Mouse (Mus musculus) forebrain, embryonic 12.5 days (tissue): Measurements from ENCODE around the gene Tcaim. TPM values are rescaled to one million over a fixed set of nuclear protein-coding genes. Genes with fewer than 3 reads are reported as not detected.

Experiments used
- ATAC-seq: fragments of 200-750 bp; cut with Nextera tagmentation; 2 replicates; pipeline ENCODE4 v1.8.0; 2017; ENCODE audit warnings: moderate TSS enrichment; ENCODE audit not compliant: low FRiP score
- H3K27ac ChIP-seq: fragments of 300-500 bp; sonication (generic); 2 replicates; pipeline ENCODE4 v1.5.1; 2016; ENCODE audit warnings: mild to moderate bottlenecking
- H3K27me3 ChIP-seq: fragments of 300-500 bp; sonication (generic); 2 replicates; pipeline ENCODE4 v1.6.1; 2016; ENCODE audit warnings: mild to moderate bottlenecking
- H3K36me3 ChIP-seq: fragments of 300-500 bp; sonication (generic); replicated peaks from 2 replicates; pipeline ENCODE4 v1.6.1; 2016; ENCODE audit warnings: mild to moderate bottlenecking
- H3K4me1 ChIP-seq: fragments of 300-500 bp; sonication (generic); 2 replicates; pipeline ENCODE4 v1.6.1; 2016
- H3K4me2 ChIP-seq: fragments of 300-500 bp; sonication (generic); 2 replicates; pipeline ENCODE4 v1.6.1; 2016; ENCODE audit warnings: mild to moderate bottlenecking, moderate library complexity
- H3K4me3 ChIP-seq: fragments of 300-500 bp; sonication (generic); replicated peaks from 2 replicates; pipeline ENCODE4 v1.5.1; 2016; ENCODE audit warnings: mild to moderate bottlenecking
- H3K9ac ChIP-seq: fragments of 300-500 bp; sonication (generic); 2 replicates; pipeline ENCODE4 v1.6.1; 2016; ENCODE audit warnings: mild to moderate bottlenecking
- H3K9me3 ChIP-seq: fragments of 300-500 bp; sonication (generic); 2 replicates; pipeline ENCODE4 v1.6.1; 2016
- WGBS: fragments of 180-500 bp; shearing (Covaris S2); methylation state at CpG from one replicate; pipeline ENCODE4 v1.1.7; 2016; 5-methylcytosine and 5-hydroxymethylcytosine counted together
- polyA plus RNA-seq: library from polyadenylated mRNA; unstranded; fragments of >200 nt; fragmentation: Nextera tagmentation; extraction: Ambion mirVana; gene quantifications from 2 replicates; pipeline ENCODE4 v1.2.1, GENCODE M21; 2016

Tcaim gene
- polyA plus RNA-seq = 7.4 and 7.7 TPM in 2 replicates

DNA sequence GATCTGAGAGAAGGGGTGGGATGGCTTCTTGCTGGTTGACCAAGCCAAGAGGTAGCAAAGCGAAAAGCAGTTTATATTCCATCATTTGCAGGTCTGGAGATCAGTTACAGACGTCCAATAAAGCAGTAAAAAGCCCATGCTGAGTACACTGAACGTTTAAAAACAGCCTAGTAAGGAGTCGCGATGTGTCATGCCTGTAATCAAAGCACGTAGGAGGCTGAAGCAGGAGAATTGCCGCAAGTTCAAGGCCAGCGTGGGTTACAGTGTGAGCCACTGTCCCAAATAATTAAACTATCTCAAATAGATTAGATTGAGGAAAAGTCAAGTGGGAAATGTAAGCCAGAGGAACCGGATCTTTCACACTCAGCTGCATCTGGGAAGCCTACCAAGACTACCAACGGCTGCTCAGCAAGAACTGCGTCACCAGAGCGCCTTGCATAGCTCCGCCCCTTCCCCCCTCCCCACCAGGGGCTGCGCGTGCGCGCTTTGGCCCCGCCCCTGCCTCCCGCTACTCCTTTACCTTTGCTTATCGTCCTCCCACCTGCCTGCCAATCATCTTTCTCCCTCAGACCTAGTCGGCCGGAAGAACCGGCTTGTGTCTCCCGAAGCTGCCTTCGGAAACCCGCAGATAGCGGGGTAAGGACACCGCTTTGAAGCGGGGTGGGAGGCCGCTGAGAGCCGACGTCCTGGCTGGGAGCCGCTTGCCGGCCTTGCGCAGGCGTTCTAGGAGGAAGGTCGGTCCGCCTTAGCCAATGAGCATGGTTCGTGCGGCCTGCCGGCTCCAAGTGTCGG is at the start of gene Tcaim:
Tcaim (plus strand) TSS at position 487 of the 792 bp plus-strand sequence.
- peak within 1 kb of the TSS; percentile 91 for H3K4me2 ChIP-seq
- 8% methylated on average over 42 of the region's 42 CpGs for WGBS
- peaks cover 10% of the 10 kb centered on the region for H3K4me1 ChIP-seq
- peak within 1 kb of the TSS; percentile 90 for H3K27ac ChIP-seq
- peak within 1 kb of the TSS; percentile 79 for H3K9ac ChIP-seq
- peak within 1 kb of the TSS; percentile 60 for H3K4me3 ChIP-seq
- no peaks in the 10 kb centered on the region for H3K27me3 ChIP-seq
- H3K36me3 ChIP-seq = no peaks in the 10 kb centered on the region
- ATAC-seq = peak; percentile 98
- H3K9me3 ChIP-seq = no peaks in the 10 kb centered on the region

DNA sequence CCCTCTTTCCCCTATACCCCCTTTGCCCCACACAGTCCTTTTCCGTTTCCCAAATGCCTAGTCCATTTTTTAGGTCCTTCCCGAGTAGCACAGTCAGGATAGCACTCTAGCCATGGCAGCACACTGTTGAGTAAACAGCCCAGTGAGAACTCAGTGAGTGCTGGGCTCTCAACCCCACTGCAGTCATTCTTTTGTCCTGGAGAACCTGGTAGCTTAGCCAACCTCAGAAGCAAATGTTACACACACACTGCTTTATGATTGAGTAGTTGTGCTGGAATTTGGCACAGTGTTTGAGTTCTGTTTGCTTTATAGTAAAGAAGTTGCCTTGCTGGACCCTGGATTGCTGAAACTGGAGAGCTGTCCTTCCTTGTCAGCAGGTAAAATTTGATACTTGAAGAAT is 47.7 kb upstream of the Tcaim start:
- Histone ChIP-seq H3K4me1 (no peaks in the 10 kb centered on the region), H3K9ac (no peak overlapping the region), H3K27me3 (no peaks in the 10 kb centered on the region), H3K36me3 (no peaks in the 10 kb centered on the region), H3K9me3 (no peaks in the 10 kb centered on the region), H3K27ac (no peak overlapping the region), H3K4me3 (no peak overlapping the region), H3K4me2 (no peak overlapping the region)
- 50% methylated on average over 2 of the region's 2 CpGs for WGBS
- no peak for ATAC-seq

DNA sequence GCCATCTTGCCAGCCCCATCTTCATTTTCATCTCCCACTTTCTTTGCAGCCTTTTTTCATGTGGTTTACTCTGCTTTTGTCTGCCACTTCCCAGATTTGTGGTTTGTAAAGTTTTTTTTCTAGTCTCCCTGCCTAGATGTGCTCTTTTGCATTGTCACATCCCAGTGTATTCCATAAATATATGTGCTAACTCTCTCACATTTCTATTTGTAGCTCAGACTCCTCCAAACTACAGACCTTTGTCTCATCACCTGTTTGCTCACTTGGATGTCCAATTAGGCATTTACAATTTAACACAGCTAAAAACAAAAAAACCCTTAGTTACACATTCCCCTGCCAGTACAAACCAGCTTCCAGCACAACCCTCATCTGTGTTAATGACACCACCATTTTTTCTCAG is 45.2 kb upstream of the Tcaim start:
- Histone ChIP-seq H3K36me3 (no peaks in the 10 kb centered on the region), H3K4me1 (no peaks in the 10 kb centered on the region), H3K27me3 (no peaks in the 10 kb centered on the region), H3K9ac (no peak overlapping the region), H3K4me3 (no peak overlapping the region), H3K9me3 (no peaks in the 10 kb centered on the region), H3K4me2 (no peak overlapping the region), H3K27ac (no peak overlapping the region)
- no peak for ATAC-seq

DNA sequence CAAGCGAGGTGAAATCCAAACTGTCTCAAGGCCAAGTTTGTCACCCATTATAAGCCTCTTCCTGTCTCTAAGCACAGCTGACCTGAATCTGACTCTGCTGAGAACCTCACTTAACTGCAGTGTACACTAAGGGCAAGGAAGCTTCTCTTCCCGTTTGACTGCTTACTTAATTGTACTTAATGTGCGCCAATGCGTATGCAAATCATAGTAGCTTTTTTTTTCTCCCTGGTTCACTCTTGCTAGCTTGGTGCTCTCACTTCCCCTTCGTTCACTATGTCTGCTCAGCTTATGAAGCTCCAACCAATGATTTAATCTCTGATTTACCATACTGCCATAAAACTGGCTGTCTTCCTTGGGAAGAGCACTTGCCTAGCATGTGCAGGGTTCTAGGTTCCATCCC is 20.1 kb upstream of the Tcaim start:
- no peak overlapping the region for H3K9ac ChIP-seq
- no peak overlapping the region for H3K4me3 ChIP-seq
- no peak for ATAC-seq
- no peaks in the 10 kb centered on the region for H3K9me3 ChIP-seq
- H3K27me3 ChIP-seq = no peaks in the 10 kb centered on the region
- no peak overlapping the region for H3K4me2 ChIP-seq
- no peaks in the 10 kb centered on the region for H3K36me3 ChIP-seq
- 78% methylated on average over 5 of the region's 5 CpGs for WGBS
- H3K27ac ChIP-seq = no peak overlapping the region
- no peaks in the 10 kb centered on the region for H3K4me1 ChIP-seq

DNA sequence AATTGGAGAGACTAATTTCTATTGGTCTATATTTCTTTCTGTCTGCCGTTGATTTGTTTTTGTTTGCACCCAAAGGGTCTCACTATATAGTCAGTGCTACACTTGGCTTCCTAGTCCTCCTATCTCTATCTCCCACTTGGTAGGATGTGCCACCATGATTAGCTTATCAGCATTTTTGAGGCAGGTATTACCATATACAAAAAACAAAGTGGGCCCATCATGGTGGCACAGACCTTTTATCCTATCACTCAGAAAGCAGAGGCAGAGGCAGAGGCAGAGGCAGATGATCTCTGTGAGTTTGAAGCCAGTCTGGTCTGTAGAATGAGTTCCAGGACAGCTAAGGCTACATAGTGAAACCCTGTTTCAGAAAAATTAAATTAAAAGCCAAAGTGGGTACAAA is 18.8 kb upstream of the Tcaim start:
- no peak for ATAC-seq
- 98% methylated on average over 1 of the region's 1 CpGs for WGBS
- H3K4me2 ChIP-seq = no peak overlapping the region
- H3K27me3 ChIP-seq = no peaks in the 10 kb centered on the region
- H3K27ac ChIP-seq = no peak overlapping the region
- H3K4me1 ChIP-seq = no peaks in the 10 kb centered on the region
- H3K9ac ChIP-seq = no peak overlapping the region
- no peaks in the 10 kb centered on the region for H3K36me3 ChIP-seq
- H3K9me3 ChIP-seq = no peaks in the 10 kb centered on the region
- H3K4me3 ChIP-seq = no peak overlapping the region

DNA sequence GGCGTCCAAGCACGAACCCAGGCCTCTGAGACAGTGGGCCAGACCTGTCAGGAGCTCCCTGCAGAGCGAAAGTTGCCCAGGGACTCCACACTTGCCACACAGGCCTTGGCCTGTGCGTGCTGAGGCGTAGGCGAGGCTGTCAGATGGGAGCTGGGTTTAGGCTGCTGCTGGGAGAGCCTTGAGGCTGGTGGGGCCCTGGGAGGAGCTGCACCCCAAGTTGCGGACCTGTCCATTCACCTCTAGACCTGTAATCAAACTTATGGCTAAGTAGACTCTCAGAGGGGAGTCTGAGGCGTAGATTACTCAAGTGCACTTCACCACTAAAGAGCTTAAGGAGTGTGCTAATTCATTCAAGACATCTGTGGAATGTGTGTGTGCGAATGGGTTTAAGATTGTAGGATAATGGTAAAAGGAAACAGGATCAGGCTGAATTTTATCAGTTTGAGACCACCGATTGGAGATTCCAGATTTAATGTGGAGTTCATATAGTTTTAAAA is 554 bp downstream of the Tcaim start:
- H3K27me3 ChIP-seq = no peaks in the 10 kb centered on the region
- no peaks in the 10 kb centered on the region for H3K9me3 ChIP-seq
- H3K4me1 ChIP-seq = peaks cover 10% of the 10 kb centered on the region
- peak overlapping the region; percentile 90 for H3K27ac ChIP-seq
- WGBS = 13% methylated on average over 10 of the region's 10 CpGs
- H3K36me3 ChIP-seq = no peaks in the 10 kb centered on the region
- H3K4me3 ChIP-seq = peak overlapping the region; percentile 60
- peak overlapping the region; percentile 79 for H3K9ac ChIP-seq
- no peak for ATAC-seq
- H3K4me2 ChIP-seq = peak overlapping the region; percentile 91

DNA sequence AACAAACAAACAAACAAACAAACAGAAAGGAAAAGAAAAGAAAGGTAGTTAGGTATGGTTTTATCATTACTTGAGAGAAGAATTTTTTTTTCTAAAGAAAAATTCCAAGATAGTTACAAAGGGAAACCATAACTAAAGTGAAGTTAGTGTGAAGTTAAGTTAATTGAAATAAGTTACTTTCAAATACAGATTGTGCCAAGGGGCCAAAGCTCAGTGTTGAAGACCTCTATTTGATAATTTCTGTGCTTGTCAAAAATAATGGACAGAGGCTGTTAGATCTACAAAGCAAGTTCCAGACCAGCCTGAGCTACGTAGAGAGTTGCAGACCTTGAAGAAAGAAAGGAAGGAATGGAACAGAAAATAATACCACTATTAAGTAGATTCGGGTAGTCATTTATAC is 1.8 kb downstream of the Tcaim start:
- no peak for ATAC-seq
- WGBS = 98% methylated on average over 2 of the region's 2 CpGs
- H3K4me3 ChIP-seq = no peak overlapping the region
- H3K9ac ChIP-seq = no peak overlapping the region
- peaks cover 10% of the 10 kb centered on the region for H3K4me1 ChIP-seq
- H3K9me3 ChIP-seq = no peaks in the 10 kb centered on the region
- no peaks in the 10 kb centered on the region for H3K27me3 ChIP-seq
- no peak overlapping the region for H3K27ac ChIP-seq
- no peak overlapping the region for H3K4me2 ChIP-seq
- no peaks in the 10 kb centered on the region for H3K36me3 ChIP-seq

DNA sequence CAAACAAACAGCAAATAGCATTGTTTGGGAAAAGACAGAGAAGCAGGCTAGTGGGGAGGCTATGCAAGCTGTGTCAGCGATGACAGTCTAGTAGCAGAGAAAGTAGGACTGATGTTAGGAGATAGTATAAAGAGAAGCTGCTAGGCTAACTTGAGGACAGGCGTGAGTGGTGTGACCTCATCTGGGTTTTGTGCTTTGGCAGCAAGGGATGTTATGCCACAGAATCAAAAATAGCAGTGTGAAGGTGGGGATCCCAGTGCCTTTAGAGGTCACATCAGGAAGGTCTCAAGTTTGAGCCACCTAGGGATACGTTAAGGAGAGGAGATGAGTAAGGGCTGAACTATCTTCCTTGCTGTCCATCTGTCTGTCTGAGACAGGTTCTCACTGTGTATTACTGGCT is 4.9 kb downstream of the Tcaim start:
- H3K36me3 ChIP-seq = peaks cover 5% of the 10 kb centered on the region; the same call in 1 of the 2 replicates
- WGBS = 92% methylated on average over 3 of the region's 3 CpGs
- no peak for ATAC-seq

DNA sequence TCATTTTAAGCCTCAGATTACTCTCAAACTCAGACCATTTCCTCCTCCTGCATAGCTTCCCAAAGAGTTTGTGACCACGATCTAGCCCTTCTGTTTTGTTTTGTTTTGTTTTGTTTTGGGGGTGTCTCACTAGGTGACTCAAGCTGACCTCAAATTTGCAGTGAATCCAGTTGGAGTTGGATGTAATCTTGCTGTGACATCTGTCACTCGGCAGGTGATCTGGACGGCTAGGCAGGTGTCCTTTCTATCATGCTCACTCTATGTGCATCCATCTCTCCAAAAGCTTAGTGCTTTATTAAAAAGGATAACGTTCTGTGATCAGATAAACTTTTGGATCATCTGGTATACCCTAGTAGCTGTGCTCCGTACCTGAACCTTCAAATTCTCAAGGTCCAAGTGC is 7.0 kb downstream of the Tcaim start:
- Histone ChIP-seq H3K9ac (no peak overlapping the region), H3K27ac (no peak overlapping the region), H3K4me3 (no peak overlapping the region), H3K9me3 (no peaks in the 10 kb centered on the region), H3K4me1 (no peaks in the 10 kb centered on the region), H3K4me2 (no peak overlapping the region), H3K36me3 (peaks cover 5% of the 10 kb centered on the region; the same call in 1 of the 2 replicates), H3K27me3 (no peaks in the 10 kb centered on the region)
- 92% methylated on average over 5 of the region's 5 CpGs for WGBS
- ATAC-seq = no peak

More for the DNA sequence above, 4.9 kb downstream of the Tcaim start:
- H3K4me2 ChIP-seq = no peak overlapping the region
- no peak overlapping the region for H3K9ac ChIP-seq
- H3K4me1 ChIP-seq = peaks cover 10% of the 10 kb centered on the region
- H3K27me3 ChIP-seq = no peaks in the 10 kb centered on the region
- H3K9me3 ChIP-seq = no peaks in the 10 kb centered on the region
- H3K27ac ChIP-seq = no peak overlapping the region
- H3K4me3 ChIP-seq = no peak overlapping the region

DNA sequence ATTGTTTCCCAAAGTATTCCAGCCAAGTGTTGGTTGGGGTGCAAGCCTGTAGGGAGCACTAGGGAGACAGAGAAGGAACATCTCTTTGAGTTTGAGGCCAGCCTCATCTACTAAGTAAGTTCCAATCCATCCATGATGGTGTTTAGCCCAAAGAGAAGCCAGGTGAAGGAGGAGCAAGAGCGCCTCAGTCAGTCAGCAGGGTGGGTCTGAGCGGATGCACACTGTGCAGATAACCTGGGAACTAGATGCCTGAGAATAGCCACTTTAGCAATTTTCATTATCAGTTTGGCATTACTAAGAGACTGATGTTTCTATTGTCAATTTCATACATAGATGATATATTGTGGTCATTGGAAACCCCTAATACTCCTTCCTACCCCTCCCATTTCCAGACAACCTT is 9.4 kb downstream of the Tcaim start:
- peaks cover 5% of the 10 kb centered on the region; the same call in 1 of the 2 replicates for H3K36me3 ChIP-seq
- no peak overlapping the region for H3K9ac ChIP-seq
- no peaks in the 10 kb centered on the region for H3K27me3 ChIP-seq
- ATAC-seq = no peak
- no peak overlapping the region for H3K27ac ChIP-seq
- no peaks in the 10 kb centered on the region for H3K4me1 ChIP-seq
- 94% methylated on average over 2 of the region's 2 CpGs for WGBS
- H3K9me3 ChIP-seq = no peaks in the 10 kb centered on the region
- no peak overlapping the region for H3K4me2 ChIP-seq
- no peak overlapping the region for H3K4me3 ChIP-seq

DNA sequence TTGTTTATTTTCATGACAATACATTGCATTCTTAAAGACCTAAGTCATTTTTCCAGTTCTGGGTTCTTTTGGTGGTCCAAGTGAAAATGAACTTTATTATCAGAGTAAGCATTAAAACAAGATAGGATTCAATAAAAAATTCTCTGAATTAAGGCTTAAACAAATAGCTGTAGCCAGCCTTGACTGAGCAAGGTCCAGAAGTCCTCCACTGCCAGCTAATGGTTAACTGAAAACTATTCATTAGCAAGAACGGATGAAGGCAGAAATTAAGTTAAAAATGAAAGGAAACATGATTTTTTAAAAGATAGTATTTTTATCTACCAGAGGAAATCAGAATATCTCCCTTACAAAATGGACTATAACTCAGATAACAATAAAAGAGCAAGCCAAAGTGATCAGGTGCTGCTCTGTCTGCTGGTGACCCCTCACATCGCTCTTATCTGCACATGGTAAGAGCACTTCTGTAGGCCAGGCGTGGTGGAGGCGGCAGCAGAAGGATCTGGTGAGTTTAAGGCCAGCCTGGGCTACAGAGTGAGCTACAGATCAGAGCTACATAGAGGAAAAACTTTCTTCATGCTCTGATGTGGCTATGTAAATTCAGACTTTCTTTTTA is 10.0 kb downstream of the Tcaim start:
- Histone ChIP-seq H3K4me2 (no peak overlapping the region), H3K27ac (no peak overlapping the region), H3K36me3 (peaks cover 6% of the 10 kb centered on the region; the same call in 1 of the 2 replicates), H3K9ac (no peak overlapping the region), H3K4me3 (no peak overlapping the region), H3K9me3 (no peaks in the 10 kb centered on the region), H3K27me3 (no peaks in the 10 kb centered on the region), H3K4me1 (no peaks in the 10 kb centered on the region)
- ATAC-seq = no peak
- WGBS = 92% methylated on average over 4 of the region's 4 CpGs

DNA sequence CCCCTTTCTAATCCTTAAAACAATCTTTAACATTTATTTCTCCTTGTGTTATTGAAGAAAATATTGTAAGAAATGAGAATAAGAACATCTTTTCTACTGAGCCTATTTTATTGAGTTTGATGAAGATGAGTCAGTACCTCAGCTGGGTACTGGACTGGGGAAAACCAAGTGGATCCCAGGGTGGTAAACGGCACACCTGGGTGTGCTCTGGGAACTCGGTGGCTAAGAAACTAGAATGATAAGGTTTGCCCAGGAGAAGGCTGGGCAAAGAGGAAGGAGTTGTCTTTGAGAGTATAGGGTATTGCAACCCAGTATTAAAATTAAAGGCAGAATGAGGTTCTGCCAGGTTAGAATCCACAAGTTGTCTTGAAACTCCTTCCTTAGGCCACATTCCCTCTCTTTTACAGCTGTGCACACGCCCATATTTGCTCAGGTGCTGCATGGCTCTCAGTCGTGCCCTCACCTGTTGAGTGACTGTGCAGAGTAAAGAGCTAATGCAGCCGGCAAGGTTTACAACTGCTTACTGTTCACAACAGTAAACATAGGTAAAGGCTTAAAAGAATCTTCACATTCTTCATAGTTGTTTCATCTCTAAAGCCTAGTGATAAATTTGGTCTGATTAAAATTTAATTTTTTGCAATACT is 18.2 kb downstream of the Tcaim start:
- Histone ChIP-seq H3K9me3 (no peaks in the 10 kb centered on the region), H3K9ac (no peak overlapping the region), H3K27ac (no peak overlapping the region), H3K36me3 (peaks cover 43% of the 10 kb centered on the region), H3K4me3 (no peak overlapping the region), H3K4me2 (no peak overlapping the region), H3K4me1 (no peaks in the 10 kb centered on the region), H3K27me3 (no peaks in the 10 kb centered on the region)
- 84% methylated on average over 5 of the region's 5 CpGs for WGBS
- no peak for ATAC-seq
